ENCODE assay signal across 8 mouse cellular contexts in genomic region chr1:88262255-88262654, GRCm38 (mm10). TPM values are rescaled to one million over a fixed set of nuclear protein-coding genes. Genes with fewer than 3 reads are reported as not detected.
A peak's percentile ranks its signal among the peaks of the same experiment; 100 is the strongest.
DNase-seq lines count a peak whose midpoint lies in the region; ATAC-seq and TF ChIP-seq lines count a peak whose summit lies in the region.

No protein-coding gene starts in this region.

- H3K27me3 ChIP-seq in lung, embryonic 16.5 days (ENCODE audit: control insufficient read depth, insufficient read depth, low read depth, low read length) = no peaks in the 10 kb centered on the region
- no peaks in the 10 kb centered on the region for H3K27me3 ChIP-seq in stomach, embryonic 15.5 days (replicated peaks)

- H3K36me3 ChIP-seq in lung, embryonic 16.5 days (ENCODE audit: control insufficient read depth, insufficient read depth, low read length) = peaks cover 78% of the 10 kb centered on the region
- H3K36me3 ChIP-seq in stomach, embryonic 15.5 days = peaks cover 68% of the 10 kb centered on the region

- no peak overlapping the region for H3K4me3 ChIP-seq in lung, embryonic 16.5 days (ENCODE audit: low read length)
- H3K4me3 ChIP-seq in lung, adult 2 months (replicated peaks; ENCODE audit: extremely low read depth, low read depth, low read length) = no peak overlapping the region
- H3K4me3 ChIP-seq in stomach, embryonic 15.5 days (replicated peaks) = no peak overlapping the region

- no peak overlapping the region for H3K4me2 ChIP-seq in lung, embryonic 16.5 days (ENCODE audit: low read depth, low read length)
- no peak overlapping the region for H3K4me2 ChIP-seq in stomach, embryonic 15.5 days

- no peaks in the 10 kb centered on the region for H3K9me3 ChIP-seq in lung, embryonic 16.5 days (ENCODE audit: control insufficient read depth, low read length)
- H3K9me3 ChIP-seq in stomach, embryonic 15.5 days = no peaks in the 10 kb centered on the region

- H3K9ac ChIP-seq in lung, embryonic 16.5 days (ENCODE audit: low read length) = no peak overlapping the region
- H3K9ac ChIP-seq in stomach, embryonic 15.5 days = no peak overlapping the region

- peak; percentile 1; the same call in 1 of the 2 replicates for ATAC-seq in lung, embryonic 16.5 days (ENCODE audit: low read depth)
- ATAC-seq in stomach, embryonic 15.5 days (ENCODE audit: insufficient read depth, low FRiP score, low read depth) = peak; percentile 8; the same call in 1 of the 2 replicates

- no peak for TF ChIP-seq POLR2A in lung, adult 2 months (IDR thresholded peaks at IDR 0.05; ENCODE audit: borderline replicate concordance, extremely low read depth, low read depth, low read length)

- no peaks in the 10 kb centered on the region for H3K4me1 ChIP-seq in lung, embryonic 16.5 days (replicated peaks; ENCODE audit: control insufficient read depth, insufficient read depth, low read length)
- no peaks in the 10 kb centered on the region for H3K4me1 ChIP-seq in lung, adult 2 months (ENCODE audit: control insufficient read depth, insufficient read depth, low read length)
- peaks cover 11% of the 10 kb centered on the region for H3K4me1 ChIP-seq in stomach, embryonic 15.5 days

- TF ChIP-seq CTCF in lung, adult 2 months (IDR thresholded peaks at IDR 0.05; ENCODE audit: insufficient read depth, low read length) = no peak

- DNase-seq in cerebellum, postnatal 14 days = peak; percentile 52 to 72
- no peak for DNase-seq in cerebellum, postnatal 4 days (ENCODE audit: low spot score in 2 of 2)
- DNase-seq in lung, adult 2 months = no peak
- peak; percentile 38 for DNase-seq in induced T-regulatory cell, adult 2 months (ENCODE audit: low read depth)
- DNase-seq in thymus, postnatal 14 days = no peak
- DNase-seq in left cerebral cortex, adult 9 months (ENCODE audit: low spot score in 2 of 2) = no peak

- 68% methylated on average over 4 of the region's 4 CpGs for WGBS in lung, embryonic 16.5 days
- 66% methylated on average over 4 of the region's 4 CpGs for WGBS in lung, adult 2 months
- 54% methylated on average over 4 of the region's 4 CpGs for WGBS in stomach, embryonic 15.5 days

- no peak overlapping the region for H3K27ac ChIP-seq in lung, embryonic 16.5 days (ENCODE audit: low read length)
- 0 out of 2 replicates have a peak overlapping the region, but pooled peaks have one; percentile 1 for H3K27ac ChIP-seq in stomach, embryonic 15.5 days

RNA-seq across cellular contexts. Expression of gene Hjurp, which starts 15.2 kb away (rescaled TPM):
- 184 and 186 TPM in 2 replicates for polyA plus RNA-seq in lung, embryonic 16.5 days (2015; fragmentation: Nextera tagmentation; extraction: Ambion mirVana)
- 29.4 and 32.1 TPM in 2 replicates for polyA plus RNA-seq in lung, adult 2 months (2012; rRNA removed)
- 162 and 176 TPM in 2 replicates for polyA plus RNA-seq in stomach, embryonic 15.5 days (2015; fragmentation: Nextera tagmentation; extraction: Ambion mirVana)

RNA-seq across cellular contexts. Expression of gene Trpm8, which starts 15.2 kb away (rescaled TPM):
- polyA plus RNA-seq in lung, embryonic 16.5 days (2015; fragmentation: Nextera tagmentation; extraction: Ambion mirVana) = 0.04 TPM in 1 of 2 replicates, not detected in the other
- not detected in 2 replicates for polyA plus RNA-seq in lung, adult 2 months (2012; rRNA removed)
- polyA plus RNA-seq in stomach, embryonic 15.5 days (2015; fragmentation: Nextera tagmentation; extraction: Ambion mirVana) = not detected in 2 replicates

RNA-seq across cellular contexts. Expression of gene Mroh2a, which starts 35.5 kb away (rescaled TPM):
- 1.0 and 1.7 TPM in 2 replicates for polyA plus RNA-seq in lung, embryonic 16.5 days (2015; fragmentation: Nextera tagmentation; extraction: Ambion mirVana)
- polyA plus RNA-seq in lung, adult 2 months (2012; rRNA removed) = 0.17 and 0.20 TPM in 2 replicates
- polyA plus RNA-seq in stomach, embryonic 15.5 days (2015; fragmentation: Nextera tagmentation; extraction: Ambion mirVana) = 0.94 and 1.2 TPM in 2 replicates

RNA-seq across cellular contexts. Expression of gene Ugt1a1, which starts 50.5 kb away (rescaled TPM):
- polyA plus RNA-seq in lung, embryonic 16.5 days (2015; fragmentation: Nextera tagmentation; extraction: Ambion mirVana) = not detected in 2 replicates
- 0.11 and 1.3 TPM in 2 replicates for polyA plus RNA-seq in lung, adult 2 months (2012; rRNA removed)
- polyA plus RNA-seq in stomach, embryonic 15.5 days (2015; fragmentation: Nextera tagmentation; extraction: Ambion mirVana) = 5.3 and 7.1 TPM in 2 replicates

RNA-seq across cellular contexts. Expression of gene Dnajb3, which starts 56.7 kb away (rescaled TPM):
- polyA plus RNA-seq in lung, embryonic 16.5 days (2015; fragmentation: Nextera tagmentation; extraction: Ambion mirVana) = 4.1 and 6.5 TPM in 2 replicates
- 1.3 and 1.8 TPM in 2 replicates for polyA plus RNA-seq in lung, adult 2 months (2012; rRNA removed)
- 8.4 and 10.1 TPM in 2 replicates for polyA plus RNA-seq in stomach, embryonic 15.5 days (2015; fragmentation: Nextera tagmentation; extraction: Ambion mirVana)

Comparison
In these comparisons a context has a peak if more than half of its experiments do, and no peak if none do; other contexts are left out.
1. DNase-seq: peak in cerebellum, postnatal 14 days (2 of 2) and induced T-regulatory cell, adult 2 months (single experiment); none in cerebellum, postnatal 4 days (0 of 2), lung, adult 2 months (single experiment), thymus, postnatal 14 days (single experiment) and left cerebral cortex, adult 9 months (0 of 2).